Mouse (Mus musculus): ENCODE data around the gene Tsg101. TPM values are rescaled to one million over a fixed set of nuclear protein-coding genes. Genes with fewer than 3 reads are reported as not detected.

The Tsg101 gene
- total RNA-seq, 2 experiments from 2014 or later, result 40.1 to 97.5 TPM

DNA sequence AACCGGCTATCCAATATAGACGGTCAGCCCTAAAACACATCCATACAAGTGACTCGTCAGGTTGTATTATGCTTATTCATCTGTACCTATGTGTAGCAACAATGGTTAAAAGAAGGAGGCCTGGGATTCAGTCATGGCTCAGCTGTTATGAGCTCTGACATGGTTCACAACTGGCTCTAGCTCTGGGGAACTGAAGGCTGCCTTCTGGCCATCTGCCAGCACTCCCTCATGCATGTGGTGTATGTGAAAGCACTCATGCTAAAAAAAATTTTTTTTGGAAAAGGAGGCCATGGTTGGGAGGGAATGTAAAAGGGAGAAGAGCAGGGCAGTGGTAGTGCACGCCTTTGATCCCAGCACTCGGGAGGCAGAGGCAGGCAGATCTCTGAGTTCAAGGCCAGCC lies 39.9 kb downstream of the Tsg101 start:
- ATAC-seq (replicated peaks; ENCODE audit: poor library complexity), result no peak

GRCm38 (mm10) chr7:46877255-46877654 lies 42.5 kb downstream of the Tsg101 start:
- ATAC-seq (replicated peaks; ENCODE audit: poor library complexity), result peak; percentile 20; the same call in 1 of the 2 replicates

GRCm38 (mm10) chr7:46876841-46877240 lies 42.9 kb downstream of the Tsg101 start:
- ATAC-seq (replicated peaks; ENCODE audit: poor library complexity), result peak; percentile 4; the same call in 1 of the 2 replicates

GRCm38 (mm10) chr7:46871988-46872387 lies 47.8 kb downstream of the Tsg101 start:
- ATAC-seq (replicated peaks; ENCODE audit: poor library complexity), result peak; percentile 76

- no peak for ATAC-seq (replicated peaks; ENCODE audit: poor library complexity)
These were observed 58.8 kb downstream of the Tsg101 start, which contains the start of gene Ldhc for GRCm38 (mm10) chr7:46860996-46861395. Ldhc (plus strand) TSS chr7:46861203.

GRCm38 (mm10) chr7:46859031-46859430 lies 60.7 kb downstream of the Tsg101 start:
- no peak for ATAC-seq (replicated peaks; ENCODE audit: poor library complexity)

- ATAC-seq (replicated peaks; ENCODE audit: poor library complexity), result peak; percentile 45
These were observed 62.3 kb downstream of the Tsg101 start for GRCm38 (mm10) chr7:46857436-46857835.

DNA sequence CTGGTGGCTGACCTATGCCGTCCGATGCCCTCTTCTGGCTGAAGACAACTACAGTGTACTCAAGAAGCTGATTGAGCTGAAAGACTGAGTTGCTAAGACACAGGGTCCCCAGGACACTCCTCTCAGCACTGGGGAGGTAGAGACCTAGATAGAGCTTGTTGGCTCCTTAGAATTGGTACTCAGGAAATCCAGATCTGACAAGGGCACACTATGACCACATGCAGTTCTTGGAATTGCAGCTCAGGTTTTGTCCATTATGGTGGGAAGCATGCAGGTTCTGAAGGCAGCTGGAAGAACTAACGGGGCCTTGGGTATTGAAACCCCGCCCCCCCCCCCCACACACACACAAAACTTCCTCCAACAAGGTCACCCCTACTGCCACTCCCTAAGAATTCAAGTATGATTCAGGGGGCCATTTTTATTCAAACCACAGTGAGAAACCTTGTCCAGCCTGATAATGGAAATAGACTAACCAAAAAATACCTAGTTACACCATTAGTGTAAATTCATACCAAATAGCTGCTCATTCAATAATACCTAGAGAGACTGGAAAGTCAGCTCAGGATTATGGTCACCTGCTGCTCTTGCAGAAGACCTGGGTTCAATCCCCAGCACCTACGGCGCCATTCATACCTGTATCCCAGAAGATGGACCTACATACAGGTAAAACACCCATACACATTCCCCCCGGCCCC lies 63.8 kb downstream of the Tsg101 start:
- no peak for ATAC-seq (replicated peaks; ENCODE audit: poor library complexity)

DNA sequence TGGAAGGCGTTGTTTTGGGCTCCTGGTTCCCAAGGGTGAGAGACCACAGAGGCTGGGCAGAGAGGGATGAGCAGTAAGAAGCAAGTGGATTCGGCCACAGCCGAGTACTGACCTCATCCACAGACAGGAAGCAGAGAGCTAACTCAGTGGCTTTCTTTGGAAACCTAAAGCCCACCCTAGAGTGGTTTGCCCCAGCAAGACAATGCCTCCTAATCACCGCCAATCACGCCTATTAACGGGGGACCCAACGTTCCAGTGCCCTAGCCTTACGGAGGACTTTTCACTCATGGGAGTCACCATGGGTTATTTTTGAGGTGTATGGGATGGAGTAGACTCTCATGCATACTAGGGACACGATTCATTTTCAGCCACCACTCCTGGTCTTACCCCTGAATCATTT lies 66.4 kb downstream of the Tsg101 start:
- ATAC-seq (replicated peaks; ENCODE audit: poor library complexity), result no peak

GRCm38 (mm10) chr7:46852666-46853065 lies 67.1 kb downstream of the Tsg101 start:
- ATAC-seq (replicated peaks; ENCODE audit: poor library complexity), result no peak

DNA sequence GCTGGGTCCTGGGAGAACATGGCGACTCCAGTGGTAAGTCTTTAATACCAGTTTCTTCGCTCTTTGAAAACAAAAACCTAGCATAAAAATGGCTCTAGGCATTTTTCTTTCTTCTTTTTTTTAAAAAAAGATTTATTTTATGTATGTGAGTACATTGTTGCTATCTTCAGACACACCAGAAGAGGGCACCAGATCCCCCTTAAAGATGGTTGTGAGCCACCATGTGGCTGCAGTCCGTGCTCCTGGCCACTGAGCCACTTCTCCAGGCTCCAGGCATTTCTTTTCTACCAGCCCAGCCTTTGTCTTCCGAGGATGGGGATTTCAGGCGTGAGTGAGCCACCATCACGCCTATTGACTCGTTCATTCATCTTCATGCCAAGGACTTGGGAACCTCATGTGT lies 68.7 kb downstream of the Tsg101 start:
- no peak for ATAC-seq (replicated peaks; ENCODE audit: poor library complexity)

- no peak for ATAC-seq (replicated peaks; ENCODE audit: poor library complexity)
These were observed 70.5 kb downstream of the Tsg101 start for GRCm38 (mm10) chr7:46849287-46849686.

GRCm38 (mm10) chr7:46846486-46847244 lies 73.1 kb downstream of the Tsg101 start:
- peak; percentile 46 for ATAC-seq (replicated peaks; ENCODE audit: poor library complexity)

DNA sequence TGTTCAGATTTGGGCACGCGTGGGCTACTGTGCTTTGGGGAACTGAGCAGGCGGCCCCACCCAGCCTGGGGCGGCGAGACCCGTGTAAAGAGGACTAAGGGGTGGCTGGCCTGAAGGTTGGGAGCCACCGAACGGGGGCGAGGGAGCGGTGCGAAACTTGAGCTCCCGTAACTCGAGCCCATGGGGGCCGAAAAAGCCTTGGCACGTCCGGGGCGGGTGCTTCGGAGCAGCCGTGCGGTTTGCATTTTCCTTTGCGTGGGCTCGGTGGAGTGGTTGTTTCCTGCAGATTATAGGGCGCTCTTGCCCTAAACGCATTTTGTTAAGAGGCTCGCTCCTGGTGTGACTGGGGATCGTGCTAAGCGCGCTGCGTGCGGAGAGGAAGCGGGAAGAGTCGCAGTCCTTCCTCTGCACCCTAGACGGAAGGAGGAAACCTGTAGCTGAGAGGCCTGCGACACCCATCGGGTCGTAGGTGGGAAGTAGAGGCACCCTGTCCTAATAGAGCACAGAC lies 73.7 kb downstream of the Tsg101 start:
- peak; percentile 21 for ATAC-seq (replicated peaks; ENCODE audit: poor library complexity)

GRCm38 (mm10) chr7:46845211-46845977 lies 74.4 kb downstream of the Tsg101 start:
- ATAC-seq (replicated peaks; ENCODE audit: poor library complexity), result peak; percentile 77

DNA sequence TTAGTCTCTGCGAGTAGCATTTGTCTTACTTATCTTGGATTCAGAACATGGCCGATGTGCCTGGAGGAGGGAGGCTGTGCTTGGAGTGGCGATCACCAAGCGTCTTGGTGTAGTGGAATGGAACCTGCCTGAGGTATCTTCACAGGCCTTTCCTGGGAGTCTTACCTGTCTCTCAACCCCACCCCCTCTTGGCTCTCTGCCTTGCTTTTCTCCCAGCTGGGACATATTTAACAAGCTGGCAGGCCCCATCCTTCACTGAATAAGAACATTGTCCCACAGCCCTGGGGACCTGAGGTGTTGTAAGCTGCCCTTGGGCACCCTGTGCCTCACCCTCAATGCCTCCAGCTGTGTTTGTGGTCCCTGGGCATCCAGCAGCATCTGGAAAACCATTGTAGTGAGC lies 76.2 kb downstream of the Tsg101 start:
- ATAC-seq (replicated peaks; ENCODE audit: poor library complexity), result no peak

- no peak for ATAC-seq (replicated peaks; ENCODE audit: poor library complexity)
These were observed 77.5 kb downstream of the Tsg101 start for GRCm38 (mm10) chr7:46842278-46842677.

DNA sequence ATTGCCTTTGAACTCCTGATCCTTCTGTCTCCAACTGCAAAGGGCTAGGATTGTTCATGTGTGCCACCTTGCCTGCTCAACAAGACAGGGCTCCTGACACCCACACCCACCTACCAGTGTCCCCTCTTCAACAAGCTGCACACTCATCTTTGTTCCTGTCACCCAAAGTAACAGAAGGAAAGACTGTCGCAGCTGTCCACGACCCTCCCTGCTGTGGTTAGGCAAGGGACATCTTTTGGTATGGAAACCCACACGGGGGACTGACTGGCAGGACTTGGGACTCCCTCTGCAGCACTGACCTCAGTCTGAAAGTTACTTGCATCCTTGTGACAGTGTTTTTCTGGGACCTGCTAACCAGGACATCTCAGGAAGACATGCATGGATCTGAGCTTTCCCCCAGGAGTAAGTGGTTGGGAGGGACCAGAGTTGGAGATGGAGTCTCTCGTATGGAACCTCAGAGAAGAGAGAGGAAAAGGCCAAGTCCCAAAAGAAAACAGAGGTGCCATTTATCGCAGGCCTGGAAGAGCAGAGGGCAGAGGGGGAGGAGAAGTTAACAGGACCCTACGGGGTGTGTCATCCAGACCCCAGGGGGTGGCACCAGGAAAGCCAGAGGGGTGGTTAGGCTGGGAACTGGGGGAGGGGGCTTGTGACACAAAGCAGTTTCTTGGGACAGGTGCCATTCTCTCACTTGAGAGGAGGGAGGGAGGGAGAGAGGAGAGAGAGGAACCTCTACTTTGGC lies 78.8 kb downstream of the Tsg101 start, which contains the start of gene Ldha:
Gene Ldha (plus strand): TSS at position 689 of the 739 bp plus-strand sequence.
- no peak for ATAC-seq (replicated peaks; ENCODE audit: poor library complexity)

- ATAC-seq (replicated peaks; ENCODE audit: poor library complexity), result 0 out of 2 replicates have a peak, but pooled peaks have one; percentile 13
These were observed 79.4 kb downstream of the Tsg101 start for GRCm38 (mm10) chr7:46840326-46840725.

DNA sequence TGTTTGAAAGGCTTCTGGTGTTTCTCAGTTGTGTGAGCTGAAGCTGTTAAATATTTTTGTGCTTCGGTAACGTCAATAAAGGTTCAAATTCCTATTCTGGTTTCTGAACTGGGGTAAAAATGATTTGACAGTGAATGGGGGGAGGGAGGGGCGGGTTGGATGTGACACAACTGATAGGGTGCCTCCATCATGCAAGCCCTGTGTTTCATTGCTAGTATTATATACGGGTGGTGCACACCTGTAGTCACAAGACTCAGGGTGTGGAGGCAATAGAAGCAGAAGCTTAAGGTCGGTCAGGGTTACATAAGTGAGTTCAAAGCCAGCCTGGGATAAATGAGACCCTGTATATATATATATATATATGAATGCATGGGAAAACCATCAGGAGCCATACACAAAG lies 79.9 kb downstream of the Tsg101 start:
- no peak for ATAC-seq (replicated peaks; ENCODE audit: poor library complexity)

Measured in megakaryocyte progenitor cell, adult 5-6 weeks (primary cell).